Mouse (Mus musculus): ENCODE measurements around the gene Fgfr2. TPM values are rescaled to one million over a fixed set of nuclear protein-coding genes. Genes with fewer than 3 reads are reported as not detected.

The Fgfr2 gene
- polyA plus RNA-seq, 1 experiment from 2014 or later, result 137 TPM

GRCm38 (mm10) chr7:132812619-132813415, 310.3 kb downstream of the Fgfr2 start:
- peaks cover 58% of the 10 kb centered on the region for H3K4me1 ChIP-seq
- H3K4me2 ChIP-seq (replicated peaks), result peak overlapping the region; percentile 67
- no peaks in the 10 kb centered on the region for H3K36me3 ChIP-seq
- no peaks in the 10 kb centered on the region for H3K9me3 ChIP-seq (replicated peaks)
- peak; percentile 35 for ATAC-seq (ENCODE audit: insufficient number of reproducible peaks, low FRiP score, low TSS enrichment, low read depth)
- under 1% methylated on average over 59 of the region's 59 CpGs for WGBS
- no peaks in the 10 kb centered on the region for H3K27me3 ChIP-seq
- peak overlapping the region; percentile 71 for H3K9ac ChIP-seq
- peak overlapping the region; percentile 93 for H3K27ac ChIP-seq (replicated peaks)
- peak overlapping the region; percentile 59 for H3K4me3 ChIP-seq (replicated peaks)

DNA sequence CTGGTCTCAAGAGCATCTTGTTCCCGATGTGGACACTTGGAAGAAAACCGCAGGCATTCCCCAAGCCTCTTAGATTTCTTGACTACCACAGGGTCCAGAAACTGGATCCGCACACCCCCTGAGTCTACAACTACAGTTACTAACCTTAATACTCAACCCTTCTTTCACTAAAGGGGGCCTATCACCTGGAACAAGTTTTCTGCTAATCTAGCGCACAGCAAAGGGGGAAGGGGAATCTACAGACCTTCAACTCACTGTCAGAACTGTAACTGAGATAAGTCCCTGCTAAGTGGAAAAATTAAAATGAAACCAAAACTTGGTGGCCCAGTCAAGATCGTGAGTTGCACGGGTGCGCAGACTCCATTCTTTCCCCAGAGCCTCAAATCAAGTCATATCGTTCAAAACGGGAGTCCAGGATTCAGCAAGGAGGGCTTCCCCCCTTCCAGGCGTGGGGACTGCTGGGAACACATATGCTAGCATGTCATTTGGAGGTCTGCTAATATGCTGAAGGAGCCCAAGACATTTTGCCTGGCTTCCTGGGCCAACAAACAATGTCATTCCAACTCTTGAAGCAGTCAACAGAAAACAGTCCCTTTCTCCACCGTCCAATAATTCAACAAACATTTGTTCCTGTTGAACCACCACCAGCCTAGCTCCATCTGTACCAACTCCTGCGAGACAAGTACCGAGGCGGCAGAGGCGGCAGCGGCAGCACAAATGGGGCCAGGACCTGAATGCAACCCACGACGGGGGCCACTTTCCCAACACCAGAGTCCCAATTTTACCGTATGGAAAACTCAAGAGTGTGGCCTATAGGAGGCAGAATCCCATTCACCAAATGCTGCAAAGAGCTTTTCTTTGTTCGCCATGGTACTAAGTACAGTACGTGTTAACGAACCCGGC, 311.2 kb downstream of the Fgfr2 start:
- Histone ChIP-seq H3K27me3 (no peaks in the 10 kb centered on the region), H3K4me2 (replicated peaks) (peak overlapping the region; percentile 67), H3K9me3 (replicated peaks) (no peaks in the 10 kb centered on the region), H3K4me1 (peaks cover 67% of the 10 kb centered on the region), H3K9ac (peak overlapping the region; percentile 26; the same call in 1 of the 2 replicates), H3K27ac (replicated peaks) (peak overlapping the region; percentile 93), H3K36me3 (no peaks in the 10 kb centered on the region), H3K4me3 (replicated peaks) (peak overlapping the region; percentile 59)
- 13% methylated on average over 23 of the region's 23 CpGs for WGBS
- no peak for ATAC-seq (ENCODE audit: insufficient number of reproducible peaks, low FRiP score, low TSS enrichment, low read depth)

DNA sequence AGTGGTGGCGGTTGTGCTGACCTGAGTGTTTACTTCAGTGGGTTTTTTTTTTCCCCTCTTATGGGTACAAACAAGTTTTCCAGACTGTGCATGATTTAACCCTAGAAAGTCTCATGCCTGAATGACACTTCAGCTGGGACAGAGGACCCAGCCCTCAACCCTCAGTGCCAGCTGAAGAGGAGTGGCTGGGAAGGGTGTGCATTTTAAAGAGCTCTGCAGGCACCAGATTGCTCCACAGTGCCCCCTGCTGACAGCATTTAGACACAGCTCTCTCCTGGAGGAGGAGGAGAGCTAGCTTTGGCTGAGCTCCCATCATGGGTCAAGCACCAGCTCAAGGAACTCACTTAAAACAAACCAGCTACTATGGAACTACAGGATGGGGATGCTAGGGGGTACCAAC, 312.3 kb downstream of the Fgfr2 start:
- peaks cover 78% of the 10 kb centered on the region for H3K4me1 ChIP-seq
- H3K36me3 ChIP-seq, result no peaks in the 10 kb centered on the region
- no peak overlapping the region for H3K4me3 ChIP-seq (replicated peaks)
- no peak overlapping the region for H3K9ac ChIP-seq
- H3K4me2 ChIP-seq (replicated peaks), result peak overlapping the region; percentile 67
- no peaks in the 10 kb centered on the region for H3K27me3 ChIP-seq
- ATAC-seq (ENCODE audit: insufficient number of reproducible peaks, low FRiP score, low TSS enrichment, low read depth), result 0 out of 2 replicates have a peak, but pooled peaks have one; percentile 18
- H3K9me3 ChIP-seq (replicated peaks), result no peaks in the 10 kb centered on the region
- 53% methylated on average over 1 of the region's 1 CpGs for WGBS
- peak overlapping the region; percentile 63 for H3K27ac ChIP-seq (replicated peaks)

DNA sequence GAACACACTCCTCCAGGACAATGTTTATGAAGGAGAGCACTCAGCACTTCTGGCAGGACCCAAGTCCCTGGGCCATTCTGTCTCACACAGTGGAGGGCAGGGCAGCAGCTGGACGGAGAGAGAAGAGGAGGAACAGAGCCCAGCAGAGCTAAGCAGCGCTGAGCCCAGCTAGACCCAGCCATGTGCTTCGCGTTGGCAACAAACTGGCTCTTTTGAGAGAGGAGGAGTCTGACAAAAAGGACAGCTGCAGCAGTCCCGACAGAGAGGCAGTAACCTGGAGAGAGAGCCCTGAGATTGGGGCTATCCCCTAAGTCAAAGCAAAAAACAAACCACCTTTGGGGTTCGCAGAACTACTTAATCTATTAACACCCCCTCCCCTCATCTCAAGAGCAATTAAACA, 312.8 kb downstream of the Fgfr2 start:
- peaks cover 83% of the 10 kb centered on the region for H3K4me1 ChIP-seq
- H3K36me3 ChIP-seq, result no peaks in the 10 kb centered on the region
- H3K27me3 ChIP-seq, result no peaks in the 10 kb centered on the region
- no peak for ATAC-seq (ENCODE audit: insufficient number of reproducible peaks, low FRiP score, low TSS enrichment, low read depth)
- H3K4me3 ChIP-seq (replicated peaks), result 0 out of 2 replicates have a peak overlapping the region, but pooled peaks have one; percentile 7
- H3K9ac ChIP-seq, result no peak overlapping the region
- H3K4me2 ChIP-seq (replicated peaks), result peak overlapping the region; percentile 67
- H3K9me3 ChIP-seq (replicated peaks), result no peaks in the 10 kb centered on the region
- 20% methylated on average over 6 of the region's 6 CpGs for WGBS
- H3K27ac ChIP-seq (replicated peaks), result peak overlapping the region; percentile 63

DNA sequence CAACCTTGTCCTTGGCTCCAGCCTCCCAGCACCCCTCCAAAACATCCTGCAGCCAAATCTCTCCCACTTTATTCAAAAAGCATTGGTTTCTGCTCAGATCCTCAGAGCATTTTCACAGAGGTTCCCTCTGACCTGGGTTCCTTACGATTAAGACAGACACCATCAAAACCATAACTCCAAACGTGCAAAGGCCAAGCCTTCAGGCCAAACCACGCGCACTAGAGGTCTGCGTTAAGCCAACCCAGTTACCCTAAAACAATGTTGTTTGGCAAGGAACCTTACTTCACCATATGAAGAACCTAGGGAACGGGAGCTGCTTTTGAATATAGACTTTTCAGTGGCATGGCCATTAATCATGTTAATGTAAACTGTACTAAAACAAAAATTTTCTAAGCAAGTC, 313.4 kb downstream of the Fgfr2 start:
- peaks cover 80% of the 10 kb centered on the region for H3K4me1 ChIP-seq
- H3K9ac ChIP-seq, result 0 out of 2 replicates have a peak overlapping the region, but pooled peaks have one; percentile 10
- ATAC-seq (ENCODE audit: insufficient number of reproducible peaks, low FRiP score, low TSS enrichment, low read depth), result no peak
- no peaks in the 10 kb centered on the region for H3K36me3 ChIP-seq
- 41% methylated on average over 6 of the region's 6 CpGs for WGBS
- no peaks in the 10 kb centered on the region for H3K9me3 ChIP-seq (replicated peaks)
- peak overlapping the region; percentile 90 for H3K27ac ChIP-seq (replicated peaks)
- no peak overlapping the region for H3K4me3 ChIP-seq (replicated peaks)
- peak overlapping the region; percentile 30; the same call in 1 of the 2 replicates for H3K4me2 ChIP-seq (replicated peaks)
- no peaks in the 10 kb centered on the region for H3K27me3 ChIP-seq

GRCm38 (mm10) chr7:132808841-132809682, 314.1 kb downstream of the Fgfr2 start:
- H3K36me3 ChIP-seq, result no peaks in the 10 kb centered on the region
- no peak for ATAC-seq (ENCODE audit: insufficient number of reproducible peaks, low FRiP score, low TSS enrichment, low read depth)
- no peaks in the 10 kb centered on the region for H3K27me3 ChIP-seq
- no peak overlapping the region for H3K4me3 ChIP-seq (replicated peaks)
- peak overlapping the region; percentile 90 for H3K27ac ChIP-seq (replicated peaks)
- no peaks in the 10 kb centered on the region for H3K9me3 ChIP-seq (replicated peaks)
- 0 out of 2 replicates have a peak overlapping the region, but pooled peaks have one; percentile 10 for H3K9ac ChIP-seq
- peak overlapping the region; percentile 30 for H3K4me2 ChIP-seq (replicated peaks)
- 8% methylated on average over 19 of the region's 20 CpGs for WGBS
- H3K4me1 ChIP-seq, result peaks cover 83% of the 10 kb centered on the region

GRCm38 (mm10) chr7:132808051-132808796, 314.9 kb downstream of the Fgfr2 start:
- H3K4me1 ChIP-seq, result peaks cover 84% of the 10 kb centered on the region
- H3K36me3 ChIP-seq, result no peaks in the 10 kb centered on the region
- no peak overlapping the region for H3K4me3 ChIP-seq (replicated peaks)
- H3K9me3 ChIP-seq (replicated peaks), result no peaks in the 10 kb centered on the region
- 32% methylated on average over 7 of the region's 7 CpGs for WGBS
- peak overlapping the region; percentile 30; the same call in 1 of the 2 replicates for H3K4me2 ChIP-seq (replicated peaks)
- no peak overlapping the region for H3K9ac ChIP-seq
- ATAC-seq (ENCODE audit: insufficient number of reproducible peaks, low FRiP score, low TSS enrichment, low read depth), result no peak
- H3K27ac ChIP-seq (replicated peaks), result peak overlapping the region; percentile 90
- H3K27me3 ChIP-seq, result no peaks in the 10 kb centered on the region

GRCm38 (mm10) chr7:132806926-132807857, 316.0 kb downstream of the Fgfr2 start:
- Histone ChIP-seq H3K36me3 (no peaks in the 10 kb centered on the region), H3K4me3 (replicated peaks) (no peak overlapping the region), H3K4me2 (replicated peaks) (no peak overlapping the region), H3K27ac (replicated peaks) (peak overlapping the region; percentile 90), H3K4me1 (peaks cover 90% of the 10 kb centered on the region), H3K9me3 (replicated peaks) (no peaks in the 10 kb centered on the region), H3K9ac (no peak overlapping the region), H3K27me3 (no peaks in the 10 kb centered on the region)
- ATAC-seq (ENCODE audit: insufficient number of reproducible peaks, low FRiP score, low TSS enrichment, low read depth), result no peak
- WGBS, result 60% methylated on average over 13 of the region's 13 CpGs

- H3K36me3 ChIP-seq, result no peaks in the 10 kb centered on the region
- ATAC-seq (ENCODE audit: insufficient number of reproducible peaks, low FRiP score, low TSS enrichment, low read depth), result no peak
- WGBS, result 68% methylated on average over 5 of the region's 5 CpGs
- peaks cover 81% of the 10 kb centered on the region for H3K4me1 ChIP-seq
- H3K9ac ChIP-seq, result no peak overlapping the region; the same call in 1 of the 2 replicates
- no peaks in the 10 kb centered on the region for H3K9me3 ChIP-seq (replicated peaks)
- H3K27ac ChIP-seq (replicated peaks), result no peak overlapping the region
- H3K4me3 ChIP-seq (replicated peaks), result no peak overlapping the region
- no peaks in the 10 kb centered on the region for H3K27me3 ChIP-seq
- no peak overlapping the region for H3K4me2 ChIP-seq (replicated peaks)
Observed at GRCm38 (mm10) chr7:132806286-132806685, 316.9 kb downstream of the Fgfr2 start.

Data from embryonic facial prominence, embryonic 15.5 days (tissue).